Mouse (Mus musculus) mature B cell (primary cell): ENCODE measurements around the gene Lrrc4b.

ENCODE experiments used
- in situ Hi-C: fragments of 300-500 bp; cut with MboI; formaldehyde crosslinking; loops from 2 replicates; pipeline ENCODE4 v1.14.3; 2019

Gene Lrrc4b

GRCm38 (mm10) chr7:44436267-44436666 lies 7.4 kb downstream of the Lrrc4b start:
- in situ Hi-C loops, result no loop called here

- in situ Hi-C loops, result no loop called here
Measured at GRCm38 (mm10) chr7:44437188-44437587, 8.4 kb downstream of the Lrrc4b start.

GRCm38 (mm10) chr7:44437933-44438332 lies 9.1 kb downstream of the Lrrc4b start:
- in situ Hi-C loops, result no loop called here

- in situ Hi-C loops, result no loop called here
Measured at GRCm38 (mm10) chr7:44439696-44440095, 10.9 kb downstream of the Lrrc4b start.

GRCm38 (mm10) chr7:44440479-44440878 lies 11.7 kb downstream of the Lrrc4b start:
- in situ Hi-C loops, result no loop called here

- in situ Hi-C loops, result no loop called here
Measured at GRCm38 (mm10) chr7:44441180-44441579, 12.4 kb downstream of the Lrrc4b start.

- in situ Hi-C loops, result no loop called here
Measured at GRCm38 (mm10) chr7:44441648-44442109, 12.9 kb downstream of the Lrrc4b start.

- in situ Hi-C loops, result no loop called here
Measured at GRCm38 (mm10) chr7:44442407-44442821, 13.6 kb downstream of the Lrrc4b start.

- in situ Hi-C loops, result no loop called here
Measured at GRCm38 (mm10) chr7:44443268-44444173, 14.7 kb downstream of the Lrrc4b start.

GRCm38 (mm10) chr7:44444886-44445527 lies 16.2 kb downstream of the Lrrc4b start:
- in situ Hi-C loops, result no loop called here

GRCm38 (mm10) chr7:44445528-44445923 lies 16.7 kb downstream of the Lrrc4b start:
- in situ Hi-C loops, result no loop called here

GRCm38 (mm10) chr7:44446070-44446855 lies 17.4 kb downstream of the Lrrc4b start:
- in situ Hi-C loops, result no loop called here

GRCm38 (mm10) chr7:44453256-44453655 lies 24.4 kb downstream of the Lrrc4b start:
- in situ Hi-C loops, result no loop called here

GRCm38 (mm10) chr7:44456302-44456701 lies 27.5 kb downstream of the Lrrc4b start:
- in situ Hi-C loops, result no loop called here

- in situ Hi-C loops, result no loop called here
Measured at GRCm38 (mm10) chr7:44460067-44460466, 31.2 kb downstream of the Lrrc4b start.

GRCm38 (mm10) chr7:44460767-44461502 lies 32.1 kb downstream of the Lrrc4b start:
- in situ Hi-C loops, result no loop called here

GRCm38 (mm10) chr7:44461503-44462217 lies 32.8 kb downstream of the Lrrc4b start:
- in situ Hi-C loops, result no loop called here

GRCm38 (mm10) chr7:44462218-44463055 lies 33.6 kb downstream of the Lrrc4b start:
- in situ Hi-C loops, result no loop called here

GRCm38 (mm10) chr7:44463056-44463425 lies 34.2 kb downstream of the Lrrc4b start:
- in situ Hi-C loops, result no loop called here
